Mouse (Mus musculus): ENCODE measurements around the gene Nrxn1. TPM values are rescaled to one million over a fixed set of nuclear protein-coding genes. Genes with fewer than 3 reads are reported as not detected.

Gene Nrxn1
- total RNA-seq, 2 experiments from 2014 or later: 0.42 to 3.4 TPM

- no peak for ATAC-seq (replicated peaks; ENCODE audit: low FRiP score, poor library complexity, severe bottlenecking)
These were observed 396.6 kb downstream of the Nrxn1 start for GRCm38 (mm10) chr17:90696071-90696800.

- no peak for ATAC-seq (replicated peaks; ENCODE audit: low FRiP score, poor library complexity, severe bottlenecking)
These were observed 397.7 kb downstream of the Nrxn1 start for GRCm38 (mm10) chr17:90695086-90695584.

GRCm38 (mm10) chr17:90684172-90684571 is 408.7 kb downstream of the Nrxn1 start:
- no peak for ATAC-seq (replicated peaks; ENCODE audit: low FRiP score, poor library complexity, severe bottlenecking)

- ATAC-seq (replicated peaks; ENCODE audit: low FRiP score, poor library complexity, severe bottlenecking): no peak
These were observed 411.9 kb downstream of the Nrxn1 start for GRCm38 (mm10) chr17:90681019-90681418.

- no peak for ATAC-seq (replicated peaks; ENCODE audit: low FRiP score, poor library complexity, severe bottlenecking)
These were observed 416.2 kb downstream of the Nrxn1 start for GRCm38 (mm10) chr17:90676676-90677075.

- no peak for ATAC-seq (replicated peaks; ENCODE audit: low FRiP score, poor library complexity, severe bottlenecking)
These were observed 430.6 kb downstream of the Nrxn1 start for GRCm38 (mm10) chr17:90662318-90662717.

- ATAC-seq (replicated peaks; ENCODE audit: low FRiP score, poor library complexity, severe bottlenecking): no peak
These were observed 438.4 kb downstream of the Nrxn1 start for GRCm38 (mm10) chr17:90654506-90654905.

- no peak for ATAC-seq (replicated peaks; ENCODE audit: low FRiP score, poor library complexity, severe bottlenecking)
These were observed 439.5 kb downstream of the Nrxn1 start for GRCm38 (mm10) chr17:90653347-90653746.

- ATAC-seq (replicated peaks; ENCODE audit: low FRiP score, poor library complexity, severe bottlenecking): no peak
These were observed 442.6 kb downstream of the Nrxn1 start for GRCm38 (mm10) chr17:90650279-90650678.

- no peak for ATAC-seq (replicated peaks; ENCODE audit: low FRiP score, poor library complexity, severe bottlenecking)
These were observed 453.8 kb downstream of the Nrxn1 start for GRCm38 (mm10) chr17:90638970-90639524.

- ATAC-seq (replicated peaks; ENCODE audit: low FRiP score, poor library complexity, severe bottlenecking): no peak
These were observed 454.6 kb downstream of the Nrxn1 start for GRCm38 (mm10) chr17:90638183-90638727.

- no peak for ATAC-seq (replicated peaks; ENCODE audit: low FRiP score, poor library complexity, severe bottlenecking)
These were observed 461.5 kb downstream of the Nrxn1 start for GRCm38 (mm10) chr17:90631371-90631770.

GRCm38 (mm10) chr17:90629851-90630250 is 463.0 kb downstream of the Nrxn1 start:
- no peak for ATAC-seq (replicated peaks; ENCODE audit: low FRiP score, poor library complexity, severe bottlenecking)

GRCm38 (mm10) chr17:90628469-90628868 is 464.4 kb downstream of the Nrxn1 start:
- no peak for ATAC-seq (replicated peaks; ENCODE audit: low FRiP score, poor library complexity, severe bottlenecking)

- no peak for ATAC-seq (replicated peaks; ENCODE audit: low FRiP score, poor library complexity, severe bottlenecking)
These were observed 464.9 kb downstream of the Nrxn1 start for GRCm38 (mm10) chr17:90628004-90628403.

GRCm38 (mm10) chr17:90627395-90627794 is 465.5 kb downstream of the Nrxn1 start:
- ATAC-seq (replicated peaks; ENCODE audit: low FRiP score, poor library complexity, severe bottlenecking): no peak

- no peak for ATAC-seq (replicated peaks; ENCODE audit: low FRiP score, poor library complexity, severe bottlenecking)
These were observed 468.1 kb downstream of the Nrxn1 start for GRCm38 (mm10) chr17:90624591-90625266.

GRCm38 (mm10) chr17:90621828-90622227 is 471.0 kb downstream of the Nrxn1 start:
- no peak for ATAC-seq (replicated peaks; ENCODE audit: low FRiP score, poor library complexity, severe bottlenecking)

GRCm38 (mm10) chr17:90615019-90615418 is 477.9 kb downstream of the Nrxn1 start:
- ATAC-seq (replicated peaks; ENCODE audit: low FRiP score, poor library complexity, severe bottlenecking): no peak

GRCm38 (mm10) chr17:90607427-90607806 is 485.5 kb downstream of the Nrxn1 start:
- ATAC-seq (replicated peaks; ENCODE audit: low FRiP score, poor library complexity, severe bottlenecking): no peak

Measured in erythroid progenitor cell, adult 5-6 weeks (primary cell).